Comparison of ENCODE assay signal across 9 mouse cellular contexts in genomic region chr4:43728576-43728954, GRCm38 (mm10). TPM values are rescaled to one million over a fixed set of nuclear protein-coding genes. Genes with fewer than 3 reads are reported as not detected.
DNase-seq lines count a peak whose midpoint lies in the region; ATAC-seq and TF ChIP-seq lines count a peak whose summit lies in the region.
"Had no signal": no experiment of that assay in that cellular context is flagged by ENCODE, and none has a peak within 500 bp of the region (broad histone marks: within the 10 kb centered on the region; RNA-seq: fewer than 3 reads in every experiment).

No protein-coding gene starts in this region.

- ATAC-seq in lung, embryonic 16.5 days (ENCODE audit: low read depth): peak; percentile 59
- ATAC-seq in forebrain, embryonic 16.5 days: no peak
- no peak for ATAC-seq in midbrain, embryonic 15.5 days (replicated peaks)

- H3K9ac ChIP-seq in lung, embryonic 16.5 days (ENCODE audit: low read length): no peak overlapping the region
- H3K9ac ChIP-seq in forebrain, embryonic 16.5 days (replicated peaks; ENCODE audit: low read depth, low read length): no peak overlapping the region
- no peak overlapping the region for H3K9ac ChIP-seq in midbrain, embryonic 15.5 days

- 17% methylated on average over 5 of the region's 5 CpGs for WGBS in lung, embryonic 16.5 days
- WGBS in forebrain, embryonic 16.5 days: 70% methylated on average over 5 of the region's 5 CpGs
- 50% methylated on average over 5 of the region's 5 CpGs for WGBS in midbrain, embryonic 15.5 days

- no peaks in the 10 kb centered on the region for H3K9me3 ChIP-seq in lung, embryonic 16.5 days (ENCODE audit: control insufficient read depth, low read length)
- H3K9me3 ChIP-seq in forebrain, embryonic 16.5 days (ENCODE audit: control insufficient read depth, low read length): no peaks in the 10 kb centered on the region
- H3K9me3 ChIP-seq in midbrain, embryonic 15.5 days: no peaks in the 10 kb centered on the region

- peak overlapping the region; percentile 60 for H3K4me3 ChIP-seq in gastrocnemius, adult 2 months
- H3K4me3 ChIP-seq in lung, embryonic 16.5 days (ENCODE audit: low read length): no peak overlapping the region
- no peak overlapping the region for H3K4me3 ChIP-seq in forebrain, embryonic 16.5 days (replicated peaks; ENCODE audit: low read length)
- no peak overlapping the region for H3K4me3 ChIP-seq in midbrain, embryonic 15.5 days

- peak; percentile 86 to 90 for DNase-seq in adrenal gland, adult (ENCODE audit: inconsistent age in 2 of 2, low spot score in 1 of 2)
- peak; percentile 69 for DNase-seq in gastrocnemius, adult 2 months
- peak; percentile 51 for DNase-seq in kidney, adult 18-20 months
- no peak for DNase-seq in right cerebral cortex, postnatal 10 days (ENCODE audit: low spot score in 2 of 2)
- DNase-seq in layer of hippocampus, postnatal 25 days (ENCODE audit: extremely low spot score in 1 of 2, low spot score in 1 of 2): no peak

- no peak for TF ChIP-seq CTCF in gastrocnemius, adult 2 months (IDR thresholded peaks at IDR 0.05)

- peak overlapping the region; percentile 95 for H3K27ac ChIP-seq in gastrocnemius, adult 2 months
- peak overlapping the region; percentile 82 for H3K27ac ChIP-seq in lung, embryonic 16.5 days (ENCODE audit: low read length)
- no peak overlapping the region for H3K27ac ChIP-seq in forebrain, embryonic 16.5 days (ENCODE audit: low read length)
- H3K27ac ChIP-seq in midbrain, embryonic 15.5 days: no peak overlapping the region

- H3K4me2 ChIP-seq in lung, embryonic 16.5 days (ENCODE audit: low read depth, low read length): no peak overlapping the region
- no peak overlapping the region for H3K4me2 ChIP-seq in forebrain, embryonic 16.5 days (ENCODE audit: low read length)
- H3K4me2 ChIP-seq in midbrain, embryonic 15.5 days: no peak overlapping the region

- intact Hi-C loops in gastrocnemius, adult 2 months (cut with DNase I): loop anchor here (5.0 kb wide), 1 partner anchor 134 kb away; no protein-coding TSS in a partner anchor

- no peaks in the 10 kb centered on the region for H3K27me3 ChIP-seq in lung, embryonic 16.5 days (ENCODE audit: control insufficient read depth, insufficient read depth, low read depth, low read length)
- no peaks in the 10 kb centered on the region for H3K27me3 ChIP-seq in forebrain, embryonic 16.5 days (replicated peaks; ENCODE audit: control insufficient read depth, insufficient read depth, low read length)
- no peaks in the 10 kb centered on the region for H3K27me3 ChIP-seq in midbrain, embryonic 15.5 days (replicated peaks)

- H3K4me1 ChIP-seq in lung, embryonic 16.5 days (replicated peaks; ENCODE audit: control insufficient read depth, insufficient read depth, low read length): peaks cover 48% of the 10 kb centered on the region
- no peaks in the 10 kb centered on the region for H3K4me1 ChIP-seq in forebrain, embryonic 16.5 days (replicated peaks; ENCODE audit: control insufficient read depth, insufficient read depth, low read length)
- no peaks in the 10 kb centered on the region for H3K4me1 ChIP-seq in midbrain, embryonic 15.5 days

- no peaks in the 10 kb centered on the region for H3K36me3 ChIP-seq in lung, embryonic 16.5 days (ENCODE audit: control insufficient read depth, insufficient read depth, low read length)
- H3K36me3 ChIP-seq in forebrain, embryonic 16.5 days (ENCODE audit: control insufficient read depth, insufficient read depth): no peaks in the 10 kb centered on the region
- no peaks in the 10 kb centered on the region for H3K36me3 ChIP-seq in midbrain, embryonic 15.5 days (replicated peaks)

RNA-seq across cellular contexts. Expression of gene Spaar, which starts 1.3 kb away (rescaled TPM):
- total RNA-seq in gastrocnemius, adult 2 months (2021): 1 to 10 TPM; 1.4 to 2.3 TPM
- polyA plus RNA-seq in lung, embryonic 16.5 days (2015; fragmentation: Nextera tagmentation; extraction: Ambion mirVana): 1.2 and 2.1 TPM in 2 replicates
- 0.10 and 0.16 TPM in 2 replicates for polyA plus RNA-seq in forebrain, embryonic 16.5 days (2015; fragmentation: Nextera tagmentation; extraction: Ambion mirVana)
- 1 to 10 TPM in 1 of 2 experiments, under 1 TPM in 1; 0.57 to 1.1 TPM for total RNA-seq in layer of hippocampus, postnatal 25 days (2021)
- 0.06 TPM in 1 of 2 replicates, not detected in the other for polyA plus RNA-seq in midbrain, embryonic 15.5 days (2015; fragmentation: Nextera tagmentation; extraction: Ambion mirVana)

RNA-seq across cellular contexts. Expression of gene Hrct1, which starts 1.6 kb away (rescaled TPM):
- 1 to 10 TPM; 1.1 to 2.4 TPM for total RNA-seq in gastrocnemius, adult 2 months (2021)
- 2.0 and 2.9 TPM in 2 replicates for polyA plus RNA-seq in lung, embryonic 16.5 days (2015; fragmentation: Nextera tagmentation; extraction: Ambion mirVana)
- polyA plus RNA-seq in forebrain, embryonic 16.5 days (2015; fragmentation: Nextera tagmentation; extraction: Ambion mirVana): 0.34 and 0.47 TPM in 2 replicates
- 1 to 10 TPM in 1 of 2 experiments, under 1 TPM in 1; 0.54 to 1.2 TPM for total RNA-seq in layer of hippocampus, postnatal 25 days (2021)
- 0.50 and 0.61 TPM in 2 replicates for polyA plus RNA-seq in midbrain, embryonic 15.5 days (2015; fragmentation: Nextera tagmentation; extraction: Ambion mirVana)

RNA-seq across cellular contexts. Expression of gene Olfr71, which starts 18.5 kb away (rescaled TPM):
- total RNA-seq in gastrocnemius, adult 2 months (2021): not detected
- 0.08 and 0.16 TPM in 2 replicates for polyA plus RNA-seq in lung, embryonic 16.5 days (2015; fragmentation: Nextera tagmentation; extraction: Ambion mirVana)
- polyA plus RNA-seq in forebrain, embryonic 16.5 days (2015; fragmentation: Nextera tagmentation; extraction: Ambion mirVana): 0.09 TPM in 1 of 2 replicates, not detected in the other
- not detected for total RNA-seq in layer of hippocampus, postnatal 25 days (2021)
- 0.13 TPM in 1 of 2 replicates, not detected in the other for polyA plus RNA-seq in midbrain, embryonic 15.5 days (2015; fragmentation: Nextera tagmentation; extraction: Ambion mirVana)
- total RNA-seq: gastrocnemius, postnatal 36 days had no signal

RNA-seq across cellular contexts. Expression of gene Olfr70, which starts 28.0 kb away (rescaled TPM):
- total RNA-seq in gastrocnemius, adult 2 months (2021): not detected
- not detected in 2 replicates for polyA plus RNA-seq in lung, embryonic 16.5 days (2015; fragmentation: Nextera tagmentation; extraction: Ambion mirVana)
- not detected in 2 replicates for polyA plus RNA-seq in forebrain, embryonic 16.5 days (2015; fragmentation: Nextera tagmentation; extraction: Ambion mirVana)
- total RNA-seq in layer of hippocampus, postnatal 25 days (2021): not detected
- polyA plus RNA-seq in midbrain, embryonic 15.5 days (2015; fragmentation: Nextera tagmentation; extraction: Ambion mirVana): not detected in 2 replicates
- total RNA-seq: gastrocnemius, postnatal 36 days had no signal

RNA-seq across cellular contexts. Expression of gene Olfr159, which starts 42.2 kb away (rescaled TPM):
- total RNA-seq in gastrocnemius, adult 2 months (2021): not detected
- polyA plus RNA-seq in lung, embryonic 16.5 days (2015; fragmentation: Nextera tagmentation; extraction: Ambion mirVana): not detected in 2 replicates
- polyA plus RNA-seq in forebrain, embryonic 16.5 days (2015; fragmentation: Nextera tagmentation; extraction: Ambion mirVana): not detected in 2 replicates
- not detected for total RNA-seq in layer of hippocampus, postnatal 25 days (2021)
- polyA plus RNA-seq in midbrain, embryonic 15.5 days (2015; fragmentation: Nextera tagmentation; extraction: Ambion mirVana): not detected in 2 replicates
- total RNA-seq: gastrocnemius, postnatal 36 days had no signal

Comparison
In these comparisons a context has a peak if more than half of its experiments do, and no peak if none do; other contexts are left out.
1. DNase-seq: peak in adrenal gland, adult (2 of 2), gastrocnemius, adult 2 months (single experiment) and kidney, adult 18-20 months (single experiment); none in right cerebral cortex, postnatal 10 days (0 of 2) and layer of hippocampus, postnatal 25 days (0 of 2).
2. H3K27ac ChIP-seq: peak in gastrocnemius, adult 2 months (single experiment) and lung, embryonic 16.5 days (single experiment); none in forebrain, embryonic 16.5 days (single experiment) and midbrain, embryonic 15.5 days (single experiment).